Mouse (Mus musculus) hindbrain, embryonic 11.5 days (tissue): Measurements from ENCODE around the gene Ankrd33b. TPM values are rescaled to one million over a fixed set of nuclear protein-coding genes. Genes with fewer than 3 reads are reported as not detected.

Source experiments
- ATAC-seq: fragments of 200-750 bp; cut with Nextera tagmentation; 2 replicates; pipeline ENCODE4 v1.8.0; 2017; ENCODE audit warnings: mild to moderate bottlenecking, moderate TSS enrichment, moderate library complexity; ENCODE audit not compliant: low FRiP score
- DNase-seq: peaks from one replicate; pipeline ENCODE4 v3.0.0-alpha.2; 2015; ENCODE audit warnings: low spot score
- H3K27ac ChIP-seq: fragments of 300-500 bp; sonication (generic); 2 replicates; pipeline ENCODE4 v1.5.1; 2014; ENCODE audit warnings: mild to moderate bottlenecking, low read depth, low read length
- H3K27me3 ChIP-seq: fragments of 300-500 bp; sonication (generic); 2 replicates; pipeline ENCODE4 v1.6.1; 2014; ENCODE audit warnings: mild to moderate bottlenecking, low read length, moderate library complexity, mixed read lengths; ENCODE audit not compliant: control insufficient read depth, insufficient read depth
- H3K36me3 ChIP-seq: fragments of 300-500 bp; sonication (generic); 2 replicates; pipeline ENCODE4 v1.6.1; 2014; ENCODE audit warnings: mild to moderate bottlenecking, low read length, moderate library complexity, mixed read lengths; ENCODE audit not compliant: control insufficient read depth, insufficient read depth
- H3K4me1 ChIP-seq: fragments of 300-500 bp; sonication (generic); replicated peaks from 2 replicates; pipeline ENCODE4 v1.6.1; 2014; ENCODE audit warnings: low read length, mixed read lengths; ENCODE audit not compliant: control insufficient read depth, insufficient read depth
- H3K4me2 ChIP-seq: fragments of 300-500 bp; sonication (generic); replicated peaks from 2 replicates; pipeline ENCODE4 v1.6.1; 2014; ENCODE audit warnings: mild to moderate bottlenecking, low read depth, low read length
- H3K4me3 ChIP-seq: fragments of 300-500 bp; sonication (generic); 2 replicates; pipeline ENCODE4 v1.5.1; 2014; ENCODE audit warnings: low read depth, low read length
- H3K9ac ChIP-seq: fragments of 300-500 bp; sonication (generic); 2 replicates; pipeline ENCODE4 v1.6.1; 2014; ENCODE audit warnings: low read depth, low read length
- H3K9me3 ChIP-seq: fragments of 300-500 bp; sonication (generic); 2 replicates; pipeline ENCODE4 v1.6.1; 2016; ENCODE audit warnings: low read length; ENCODE audit not compliant: control insufficient read depth
- WGBS: fragments of 180-500 bp; shearing (Covaris S2); extraction: QIAGEN DNeasy Blood & Tissue Kit; methylation state at CpG from one replicate; pipeline ENCODE4 v1.1.7; 2014; 5-methylcytosine and 5-hydroxymethylcytosine counted together
- polyA plus RNA-seq: library from polyadenylated mRNA; unstranded; fragments of >200 nt; fragmentation: Nextera tagmentation; extraction: Ambion mirVana; gene quantifications from 2 replicates; pipeline ENCODE4 v1.2.1, GENCODE M21; 2014

Gene Ankrd33b
- polyA plus RNA-seq, 1 experiment from 2014 or later: 0.31 TPM

- 86% methylated on average over 6 of the region's 6 CpGs for WGBS
- DNase-seq (no peak), ATAC-seq (no peak)
- no peaks in the 10 kb centered on the region for H3K9me3 ChIP-seq
- no peak overlapping the region for H3K9ac ChIP-seq
- H3K4me3 ChIP-seq: no peak overlapping the region
- H3K27ac ChIP-seq: no peak overlapping the region
- H3K36me3 ChIP-seq: no peaks in the 10 kb centered on the region
- H3K4me2 ChIP-seq: no peak overlapping the region
- H3K4me1 ChIP-seq: no peaks in the 10 kb centered on the region
- no peaks in the 10 kb centered on the region; the same call in 1 of the 2 replicates for H3K27me3 ChIP-seq
These were observed 29.5 kb downstream of the Ankrd33b start for GRCm38 (mm10) chr15:31337983-31338382.

- no peaks in the 10 kb centered on the region for H3K9me3 ChIP-seq
- H3K36me3 ChIP-seq: no peaks in the 10 kb centered on the region
- no peak overlapping the region for H3K9ac ChIP-seq
- no peaks in the 10 kb centered on the region for H3K4me1 ChIP-seq
- no peak overlapping the region for H3K27ac ChIP-seq
- H3K4me3 ChIP-seq: no peak overlapping the region
- no peaks in the 10 kb centered on the region; the same call in 1 of the 2 replicates for H3K27me3 ChIP-seq
- WGBS: 92% methylated on average over 14 of the region's 14 CpGs
- DNase-seq: no peak
- no peak overlapping the region for H3K4me2 ChIP-seq
- ATAC-seq: no peak
These were observed 30.3 kb downstream of the Ankrd33b start for GRCm38 (mm10) chr15:31337192-31337741.

GRCm38 (mm10) chr15:31336685-31337084 is 30.8 kb downstream of the Ankrd33b start:
- no peak for DNase-seq
- no peaks in the 10 kb centered on the region; the same call in 1 of the 2 replicates for H3K27me3 ChIP-seq
- H3K4me3 ChIP-seq: no peak overlapping the region
- H3K9ac ChIP-seq: no peak overlapping the region
- H3K36me3 ChIP-seq: no peaks in the 10 kb centered on the region
- ATAC-seq: no peak
- H3K4me1 ChIP-seq: no peaks in the 10 kb centered on the region
- WGBS: 65% methylated on average over 4 of the region's 4 CpGs
- H3K9me3 ChIP-seq: no peaks in the 10 kb centered on the region
- no peak overlapping the region for H3K27ac ChIP-seq
- no peak overlapping the region for H3K4me2 ChIP-seq

GRCm38 (mm10) chr15:31334829-31335228 is 32.7 kb downstream of the Ankrd33b start:
- ATAC-seq: no peak

GRCm38 (mm10) chr15:31332541-31333163 is 34.9 kb downstream of the Ankrd33b start:
- Histone ChIP-seq H3K9ac (no peak overlapping the region), H3K27ac (no peak overlapping the region), H3K9me3 (no peaks in the 10 kb centered on the region), H3K4me2 (no peak overlapping the region), H3K4me3 (no peak overlapping the region), H3K4me1 (no peaks in the 10 kb centered on the region), H3K27me3 (no peaks in the 10 kb centered on the region; the same call in 1 of the 2 replicates), H3K36me3 (no peaks in the 10 kb centered on the region)
- DNase-seq (no peak), ATAC-seq (no peak)
- 83% methylated on average over 7 of the region's 7 CpGs for WGBS

More at GRCm38 (mm10) chr15:31334829-31335228, 32.7 kb downstream of the Ankrd33b start:
- no peaks in the 10 kb centered on the region for H3K9me3 ChIP-seq
- DNase-seq: no peak
- H3K27ac ChIP-seq: no peak overlapping the region
- H3K4me3 ChIP-seq: no peak overlapping the region
- 95% methylated on average over 5 of the region's 5 CpGs for WGBS
- H3K36me3 ChIP-seq: no peaks in the 10 kb centered on the region
- no peak overlapping the region for H3K4me2 ChIP-seq
- no peak overlapping the region for H3K9ac ChIP-seq
- no peaks in the 10 kb centered on the region; the same call in 1 of the 2 replicates for H3K27me3 ChIP-seq
- H3K4me1 ChIP-seq: no peaks in the 10 kb centered on the region

GRCm38 (mm10) chr15:31331742-31332141 is 35.8 kb downstream of the Ankrd33b start:
- H3K9ac ChIP-seq: no peak overlapping the region
- H3K4me1 ChIP-seq: no peaks in the 10 kb centered on the region
- H3K27me3 ChIP-seq: no peaks in the 10 kb centered on the region; the same call in 1 of the 2 replicates
- no peak overlapping the region for H3K4me2 ChIP-seq
- DNase-seq (no peak), ATAC-seq (no peak)
- no peak overlapping the region for H3K27ac ChIP-seq
- H3K4me3 ChIP-seq: no peak overlapping the region
- 77% methylated on average over 4 of the region's 4 CpGs for WGBS
- no peaks in the 10 kb centered on the region for H3K9me3 ChIP-seq
- no peaks in the 10 kb centered on the region for H3K36me3 ChIP-seq

GRCm38 (mm10) chr15:31328082-31328614 is 39.4 kb downstream of the Ankrd33b start:
- WGBS: 79% methylated on average over 9 of the region's 9 CpGs
- no peak for ATAC-seq
- no peak overlapping the region for H3K4me3 ChIP-seq

GRCm38 (mm10) chr15:31325660-31326354 is 41.7 kb downstream of the Ankrd33b start:
- Histone ChIP-seq H3K36me3 (no peaks in the 10 kb centered on the region), H3K27me3 (no peaks in the 10 kb centered on the region), H3K27ac (no peak overlapping the region), H3K9me3 (no peaks in the 10 kb centered on the region), H3K4me1 (no peaks in the 10 kb centered on the region), H3K4me2 (no peak overlapping the region), H3K4me3 (no peak overlapping the region), H3K9ac (no peak overlapping the region)
- DNase-seq (no peak), ATAC-seq (no peak)
- 92% methylated on average over 12 of the region's 12 CpGs for WGBS

More at GRCm38 (mm10) chr15:31328082-31328614, 39.4 kb downstream of the Ankrd33b start:
- no peak for DNase-seq
- H3K4me2 ChIP-seq: no peak overlapping the region
- no peaks in the 10 kb centered on the region for H3K36me3 ChIP-seq
- H3K9ac ChIP-seq: no peak overlapping the region
- H3K4me1 ChIP-seq: no peaks in the 10 kb centered on the region
- no peaks in the 10 kb centered on the region for H3K9me3 ChIP-seq
- no peak overlapping the region for H3K27ac ChIP-seq
- no peaks in the 10 kb centered on the region for H3K27me3 ChIP-seq
